Mouse (Mus musculus) embryonic facial prominence, embryonic 14.5 days (tissue): ENCODE data around the gene Fxyd5. TPM values are rescaled to one million over a fixed set of nuclear protein-coding genes. Genes with fewer than 3 reads are reported as not detected.

Experiments
- ATAC-seq: fragments of 200-750 bp; cut with Nextera tagmentation; 2 replicates; pipeline ENCODE4 v1.8.0; 2017; ENCODE audit warnings: low read depth, moderate number of reproducible peaks, moderate TSS enrichment
- DNase-seq: peaks from one replicate; pipeline ENCODE4 v3.0.0-alpha.2; 2015; ENCODE audit warnings: low spot score
- H3K27ac ChIP-seq: fragments of 300-500 bp; sonication (generic); replicated peaks from 2 replicates; pipeline ENCODE4 v1.5.1; 2014; ENCODE audit warnings: low read depth, mild to moderate bottlenecking, low read length, moderate library complexity
- H3K27me3 ChIP-seq: fragments of 300-500 bp; sonication (generic); replicated peaks from 2 replicates; pipeline ENCODE4 v1.6.1; 2014; ENCODE audit warnings: low read length; ENCODE audit not compliant: control insufficient read depth, insufficient read depth
- H3K36me3 ChIP-seq: fragments of 300-500 bp; sonication (generic); 2 replicates; pipeline ENCODE4 v1.6.1; 2014; ENCODE audit warnings: low read length, mixed read lengths; ENCODE audit not compliant: control insufficient read depth, insufficient read depth
- H3K4me1 ChIP-seq: fragments of 300-500 bp; sonication (generic); 2 replicates; pipeline ENCODE4 v1.6.1; 2014; ENCODE audit warnings: antibody characterized with exemption, low read length; ENCODE audit not compliant: control insufficient read depth, insufficient read depth
- H3K4me2 ChIP-seq: fragments of 300-500 bp; sonication (generic); 2 replicates; pipeline ENCODE4 v1.6.1; 2014; ENCODE audit warnings: low read depth, mild to moderate bottlenecking, low read length, moderate library complexity, mixed read lengths
- H3K4me3 ChIP-seq: fragments of 300-500 bp; sonication (generic); 2 replicates; pipeline ENCODE4 v1.5.1; 2014; ENCODE audit warnings: low read depth, mild to moderate bottlenecking, low read length
- H3K9ac ChIP-seq: fragments of 300-500 bp; sonication (generic); 2 replicates; pipeline ENCODE4 v1.6.1; 2014; ENCODE audit warnings: low read depth, mild to moderate bottlenecking, low read length, moderate library complexity, mixed read lengths
- H3K9me3 ChIP-seq: fragments of 300-500 bp; sonication (generic); 2 replicates; pipeline ENCODE4 v1.6.1; 2016; ENCODE audit warnings: low read length; ENCODE audit not compliant: control insufficient read depth
- WGBS: fragments of 180-500 bp; shearing (Covaris S2); extraction: QIAGEN DNeasy Blood & Tissue Kit; methylation state at CpG from one replicate; pipeline ENCODE4 v1.1.7; 2014; 5-methylcytosine and 5-hydroxymethylcytosine counted together
- polyA plus RNA-seq: library from polyadenylated mRNA; unstranded; fragments of >200 nt; fragmentation: Nextera tagmentation; extraction: Ambion mirVana; gene quantifications from 2 replicates; pipeline ENCODE4 v1.2.1, GENCODE M21; 2014

Gene Fxyd5
- polyA plus RNA-seq, 1 experiment from 2014 or later = 64.6 TPM

GRCm38 (mm10) chr7:31082106-31082505 lies 39.8 kb upstream of the Fxyd5 start:
- H3K9me3 ChIP-seq = no peaks in the 10 kb centered on the region
- H3K27me3 ChIP-seq = no peaks in the 10 kb centered on the region
- peaks cover 19% of the 10 kb centered on the region for H3K4me1 ChIP-seq
- H3K27ac ChIP-seq = no peak overlapping the region
- H3K9ac ChIP-seq = no peak overlapping the region
- no peak for ATAC-seq
- H3K4me3 ChIP-seq = no peak overlapping the region
- H3K36me3 ChIP-seq = no peaks in the 10 kb centered on the region
- DNase-seq = no peak
- H3K4me2 ChIP-seq = no peak overlapping the region

GRCm38 (mm10) chr7:31081106-31081505 lies 38.8 kb upstream of the Fxyd5 start:
- no peaks in the 10 kb centered on the region for H3K36me3 ChIP-seq
- ATAC-seq = no peak
- no peak overlapping the region for H3K9ac ChIP-seq
- WGBS = 24% methylated on average over 1 of the region's 1 CpGs
- no peaks in the 10 kb centered on the region for H3K27me3 ChIP-seq
- H3K27ac ChIP-seq = no peak overlapping the region
- no peak for DNase-seq
- H3K4me3 ChIP-seq = no peak overlapping the region
- H3K9me3 ChIP-seq = no peaks in the 10 kb centered on the region
- H3K4me1 ChIP-seq = peaks cover 23% of the 10 kb centered on the region
- H3K4me2 ChIP-seq = no peak overlapping the region

- WGBS = 25% methylated on average over 3 of the region's 3 CpGs
- ATAC-seq (no peak), DNase-seq (no peak)
- Histone ChIP-seq H3K27me3 (no peaks in the 10 kb centered on the region), H3K27ac (no peak overlapping the region), H3K4me1 (peaks cover 23% of the 10 kb centered on the region), H3K4me2 (no peak overlapping the region), H3K9ac (no peak overlapping the region), H3K4me3 (no peak overlapping the region), H3K36me3 (no peaks in the 10 kb centered on the region), H3K9me3 (no peaks in the 10 kb centered on the region)
Observed at GRCm38 (mm10) chr7:31080611-31081010, 38.3 kb upstream of the Fxyd5 start.

- no peak overlapping the region for H3K27ac ChIP-seq
- ATAC-seq = no peak
- 86% methylated on average over 8 of the region's 8 CpGs for WGBS
- H3K4me2 ChIP-seq = no peak overlapping the region
- no peak overlapping the region for H3K9ac ChIP-seq
- DNase-seq = no peak
- H3K4me1 ChIP-seq = peaks cover 18% of the 10 kb centered on the region
- H3K27me3 ChIP-seq = no peaks in the 10 kb centered on the region
- H3K9me3 ChIP-seq = no peaks in the 10 kb centered on the region
- no peak overlapping the region for H3K4me3 ChIP-seq
- no peaks in the 10 kb centered on the region for H3K36me3 ChIP-seq
Observed at GRCm38 (mm10) chr7:31079670-31080069, 37.4 kb upstream of the Fxyd5 start.

GRCm38 (mm10) chr7:31077885-31078445 lies 35.7 kb upstream of the Fxyd5 start:
- peak overlapping the region; percentile 4; the same call in 1 of the 2 replicates for H3K27ac ChIP-seq
- ATAC-seq (peak; percentile 38; the same call in 1 of the 2 replicates), DNase-seq (peak; percentile 89)
- peaks cover 8% of the 10 kb centered on the region; the same call in 1 of the 2 replicates for H3K4me1 ChIP-seq
- H3K27me3 ChIP-seq = no peaks in the 10 kb centered on the region
- WGBS = 38% methylated on average over 5 of the region's 5 CpGs
- no peak overlapping the region for H3K9ac ChIP-seq
- H3K4me3 ChIP-seq = no peak overlapping the region
- H3K9me3 ChIP-seq = no peaks in the 10 kb centered on the region
- no peaks in the 10 kb centered on the region for H3K36me3 ChIP-seq
- no peak overlapping the region for H3K4me2 ChIP-seq

GRCm38 (mm10) chr7:31077470-31077869 lies 35.2 kb upstream of the Fxyd5 start:
- peaks cover 8% of the 10 kb centered on the region; the same call in 1 of the 2 replicates for H3K4me1 ChIP-seq
- no peak overlapping the region for H3K4me3 ChIP-seq
- no peaks in the 10 kb centered on the region for H3K9me3 ChIP-seq
- WGBS = 15% methylated on average over 6 of the region's 6 CpGs
- H3K4me2 ChIP-seq = no peak overlapping the region
- ATAC-seq (peak; percentile 58; the same call in 1 of the 2 replicates), DNase-seq (peak; percentile 54)
- H3K27me3 ChIP-seq = no peaks in the 10 kb centered on the region
- no peaks in the 10 kb centered on the region for H3K36me3 ChIP-seq
- peak overlapping the region; percentile 52 for H3K27ac ChIP-seq
- no peak overlapping the region for H3K9ac ChIP-seq

GRCm38 (mm10) chr7:31076492-31076891 lies 34.2 kb upstream of the Fxyd5 start, which contains the start of gene Fxyd3:
Gene Fxyd3, minus strand, starts transcription at chr7:31076704.
- peaks cover 8% of the 10 kb centered on the region; the same call in 1 of the 2 replicates for H3K4me1 ChIP-seq
- ATAC-seq = peak; percentile 60; the same call in 1 of the 2 replicates
- peak within 1 kb of the TSS; percentile 52 for H3K27ac ChIP-seq
- no peaks in the 10 kb centered on the region for H3K36me3 ChIP-seq
- 30% methylated on average over 5 of the region's 5 CpGs for WGBS
- H3K4me3 ChIP-seq = peak within 1 kb of the TSS; percentile 4; the same call in 1 of the 2 replicates
- DNase-seq = peak; percentile 65
- no peaks in the 10 kb centered on the region for H3K27me3 ChIP-seq
- H3K9me3 ChIP-seq = no peaks in the 10 kb centered on the region
- H3K9ac ChIP-seq = 0 out of 2 replicates have a peak within 1 kb of the TSS, but pooled peaks have one; percentile 3
- peak within 1 kb of the TSS; percentile 25 for H3K4me2 ChIP-seq

GRCm38 (mm10) chr7:31074713-31075069 lies 32.4 kb upstream of the Fxyd5 start:
- no peaks in the 10 kb centered on the region for H3K27me3 ChIP-seq
- H3K9ac ChIP-seq = no peak overlapping the region
- H3K27ac ChIP-seq = no peak overlapping the region
- no peaks in the 10 kb centered on the region for H3K36me3 ChIP-seq
- H3K9me3 ChIP-seq = no peaks in the 10 kb centered on the region
- no peak overlapping the region for H3K4me2 ChIP-seq
- DNase-seq (no peak), ATAC-seq (no peak)
- 77% methylated on average over 5 of the region's 5 CpGs for WGBS
- peaks cover 8% of the 10 kb centered on the region; the same call in 1 of the 2 replicates for H3K4me1 ChIP-seq
- no peak overlapping the region for H3K4me3 ChIP-seq
